Mouse (Mus musculus) lung, adult 2 months (tissue): ENCODE data around the gene Adtrp. TPM values are rescaled to one million over a fixed set of nuclear protein-coding genes. Genes with fewer than 3 reads are reported as not detected.

Source experiments
- DNase-seq: peaks from one replicate; pipeline ENCODE4 v3.0.0; 2022
- H3K4me1 ChIP-seq: fragments of 200-500 bp; 2 replicates; pipeline ENCODE4 v1.6.1; 2011; ENCODE audit warnings: low read length; ENCODE audit not compliant: control insufficient read depth, insufficient read depth
- H3K4me3 ChIP-seq: fragments of 200-500 bp; replicated peaks from 2 replicates; pipeline ENCODE3; 2011; ENCODE audit warnings: low read depth, mild to moderate bottlenecking, control low read depth, low read length; ENCODE audit errors: extremely low read depth
- CTCF ChIP-seq: fragments of 200-500 bp; IDR thresholded peaks from 2 replicates; pipeline ENCODE4 v1.5.1; 2011; ENCODE audit warnings: mild to moderate bottlenecking, low read length, control low read depth; ENCODE audit not compliant: insufficient read depth
- POLR2A ChIP-seq: fragments of 200-500 bp; IDR thresholded peaks from 2 replicates; pipeline ENCODE4 v1.6.1; 2011; ENCODE audit warnings: low read depth, mild to moderate bottlenecking, control low read depth, low read length, borderline replicate concordance; ENCODE audit errors: extremely low read depth
- WGBS: fragments of 180-500 bp; shearing (Covaris S2); methylation state at CpG from one replicate; pipeline ENCODE4 v1.1.7; 2018; 5-methylcytosine and 5-hydroxymethylcytosine counted together
- polyA plus RNA-seq: library from polyadenylated mRNA; depleted of rRNA; stranded (reverse); fragments of >200 nt; gene quantifications from 2 replicates; pipeline ENCODE4 v1.2.3, GENCODE M21; 2012; rRNA removed

Gene Adtrp
- polyA plus RNA-seq: 1.6 and 4.3 TPM in 2 replicates

- no peak within 1 kb of the TSS for H3K4me3 ChIP-seq
- TF ChIP-seq POLR2A (no peak), CTCF (no peak)
- WGBS: 63% methylated on average over 11 of the region's 11 CpGs
Observed at GRCm38 (mm10) chr13:41847516-41848126, at the start of gene Adtrp. Adtrp (minus strand) TSS chr13:41847684.

GRCm38 (mm10) chr13:41892016-41892415, 44.5 kb upstream of the Adtrp start:
- Histone ChIP-seq H3K4me1 (no peaks in the 10 kb centered on the region), H3K4me3 (no peak overlapping the region)
- TF ChIP-seq CTCF: no peak
- TF ChIP-seq POLR2A: no peak
- 93% methylated on average over 12 of the region's 12 CpGs for WGBS
- DNase-seq: no peak

More at GRCm38 (mm10) chr13:41847516-41848126, at the start of gene Adtrp:
- no peaks in the 10 kb centered on the region for H3K4me1 ChIP-seq
- peak; percentile 27 for DNase-seq

DNA sequence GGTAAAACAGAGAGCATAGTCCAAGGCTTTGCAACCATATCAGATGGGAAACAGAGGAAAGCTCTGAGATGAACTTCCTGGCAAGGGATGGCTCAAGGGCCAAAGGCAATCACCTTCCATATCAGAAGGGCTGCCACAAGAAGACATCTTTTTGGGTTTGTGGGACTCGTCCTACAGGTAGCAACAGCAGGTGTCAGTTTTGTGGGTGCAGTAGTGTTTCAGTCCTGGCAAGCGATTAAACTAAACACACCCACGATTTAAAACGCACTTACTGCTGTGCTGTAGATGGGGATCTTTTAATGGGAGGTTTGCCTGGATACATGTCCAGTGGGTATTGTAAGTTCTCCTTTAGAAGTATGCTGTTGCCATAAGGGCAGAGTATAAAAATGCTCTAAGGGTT, 43.1 kb upstream of the Adtrp start:
- Histone ChIP-seq H3K4me1 (no peaks in the 10 kb centered on the region), H3K4me3 (no peak overlapping the region)
- TF ChIP-seq POLR2A (no peak), CTCF (no peak)
- no peak for DNase-seq
- WGBS: 84% methylated on average over 4 of the region's 4 CpGs

- H3K4me3 ChIP-seq: no peak overlapping the region
- DNase-seq: no peak
- WGBS: 82% methylated on average over 2 of the region's 2 CpGs
- no peak for TF ChIP-seq POLR2A
- no peaks in the 10 kb centered on the region for H3K4me1 ChIP-seq
Observed at GRCm38 (mm10) chr13:41890111-41890600, 42.7 kb upstream of the Adtrp start.

DNA sequence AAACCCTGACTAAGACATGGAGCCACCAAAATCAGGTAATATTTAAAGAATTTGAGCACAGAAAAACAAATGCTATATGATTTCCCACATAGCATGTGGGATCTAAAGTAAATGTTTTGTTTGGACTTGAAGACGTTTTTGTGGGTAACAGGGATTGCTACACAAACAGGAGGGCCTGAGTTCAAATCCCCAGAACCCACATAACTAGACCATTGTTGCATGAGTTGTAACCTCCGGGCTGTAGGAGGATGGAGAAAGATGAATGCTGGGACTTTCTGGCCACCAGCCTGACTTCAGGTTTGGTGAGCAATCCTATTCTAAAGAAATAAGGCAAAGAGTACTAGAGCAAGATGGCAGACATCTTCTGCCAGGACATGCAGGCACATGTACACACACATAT, 41.2 kb upstream of the Adtrp start:
- no peak for DNase-seq
- WGBS: 68% methylated on average over 2 of the region's 2 CpGs
- H3K4me1 ChIP-seq: no peaks in the 10 kb centered on the region
- no peak overlapping the region for H3K4me3 ChIP-seq
- no peak for TF ChIP-seq POLR2A
- no peak for TF ChIP-seq CTCF

DNA sequence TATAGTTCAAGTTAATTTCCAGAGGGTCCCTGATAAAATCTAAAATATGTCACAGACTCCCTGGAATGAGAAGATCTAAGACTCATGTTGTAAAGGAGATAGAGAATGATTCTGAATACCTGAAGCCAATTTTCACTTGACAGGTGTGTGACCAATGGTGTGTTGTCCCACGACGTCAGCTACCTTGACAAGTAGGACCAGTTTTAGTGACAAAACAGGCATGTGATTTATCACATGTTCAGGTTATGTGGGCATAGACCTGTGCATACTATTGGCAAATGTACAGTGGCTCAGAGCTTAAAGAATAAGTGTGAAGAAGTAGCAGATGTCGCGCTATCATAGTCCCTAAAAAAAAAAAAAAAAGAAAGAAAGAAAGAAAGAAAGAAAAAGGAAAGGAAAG, 38.6 kb upstream of the Adtrp start:
- TF ChIP-seq POLR2A (no peak), CTCF (no peak)
- no peak for DNase-seq
- no peak overlapping the region for H3K4me3 ChIP-seq
- H3K4me1 ChIP-seq: no peaks in the 10 kb centered on the region
- 90% methylated on average over 4 of the region's 4 CpGs for WGBS

DNA sequence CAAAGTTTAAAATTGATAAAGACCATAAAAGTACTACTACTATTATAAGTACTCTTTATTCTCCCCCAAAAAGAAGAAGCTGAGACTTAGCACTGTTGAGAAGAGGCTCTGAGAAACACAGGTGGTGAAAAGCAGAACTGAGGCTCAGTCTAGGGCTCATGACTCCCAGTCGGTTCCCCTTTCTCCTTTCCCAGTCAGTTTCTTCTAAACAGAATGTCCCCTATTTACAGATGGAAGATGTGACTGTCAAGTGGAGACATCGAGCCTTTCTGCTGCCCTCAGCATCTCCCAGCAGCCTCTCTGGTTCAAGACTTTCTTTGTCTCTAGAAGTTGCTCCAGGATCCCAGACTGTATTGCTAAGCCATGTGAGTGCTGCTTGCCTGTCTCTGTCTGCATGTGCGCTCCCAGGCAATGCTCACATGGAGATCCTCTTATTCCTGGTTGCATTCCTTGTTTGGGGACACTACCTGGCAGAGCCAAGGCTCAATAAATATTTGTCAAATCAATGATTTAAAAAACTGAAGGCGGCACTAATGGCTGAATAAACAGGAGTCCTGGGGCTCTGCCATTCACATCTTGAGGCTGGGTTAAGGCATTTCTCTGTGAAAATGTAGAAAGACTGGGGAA, 36.3 kb upstream of the Adtrp start:
- DNase-seq: no peak

DNA sequence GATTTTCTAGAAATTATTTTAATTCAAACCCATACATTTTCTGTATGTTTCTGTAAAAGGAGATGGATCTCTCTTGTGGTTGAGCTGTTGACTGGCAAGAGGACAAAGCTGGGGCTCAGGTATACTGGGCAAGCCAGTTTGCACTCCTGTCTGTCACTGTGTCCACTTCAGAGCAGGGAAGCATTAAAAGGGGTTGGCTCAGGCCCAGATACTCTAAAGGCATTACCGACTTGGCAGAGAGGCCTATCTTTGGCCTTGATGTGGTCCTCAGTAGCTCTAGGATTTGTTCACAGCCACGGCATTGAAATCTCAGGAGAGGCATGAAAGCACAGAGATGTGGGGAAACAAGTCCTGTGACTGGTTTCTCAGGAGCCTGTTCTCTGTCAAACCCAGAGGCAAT, 33.7 kb upstream of the Adtrp start:
- TF ChIP-seq CTCF: no peak
- no peak for TF ChIP-seq POLR2A
- 39% methylated on average over 2 of the region's 2 CpGs for WGBS
- Histone ChIP-seq H3K4me1 (no peaks in the 10 kb centered on the region), H3K4me3 (no peak overlapping the region)
- DNase-seq: no peak

More for the DNA sequence above, 36.3 kb upstream of the Adtrp start:
- 58% methylated on average over 4 of the region's 4 CpGs for WGBS
- no peaks in the 10 kb centered on the region for H3K4me1 ChIP-seq
- TF ChIP-seq CTCF (no peak), POLR2A (no peak)
- H3K4me3 ChIP-seq: no peak overlapping the region

DNA sequence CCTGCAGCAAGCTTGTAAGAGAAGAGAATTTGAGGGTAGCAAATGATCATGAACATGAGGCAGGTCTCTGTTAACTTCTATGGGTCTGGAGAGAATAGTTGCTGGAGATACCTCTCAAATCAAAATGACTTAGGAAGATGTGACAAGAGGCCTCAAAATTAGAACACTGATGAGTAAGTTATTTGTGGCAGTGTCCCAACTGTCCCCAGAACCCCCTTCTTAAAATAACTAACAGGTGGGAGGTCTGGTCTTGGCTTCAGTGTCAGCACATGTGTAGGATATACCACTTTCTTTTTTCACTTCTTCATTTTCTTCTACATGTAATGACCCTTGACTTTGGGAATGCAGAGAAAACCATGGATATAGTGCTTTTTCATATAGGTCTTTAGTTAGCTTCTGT, 33.0 kb upstream of the Adtrp start:
- no peak for DNase-seq
- TF ChIP-seq CTCF: no peak
- TF ChIP-seq POLR2A: no peak
- Histone ChIP-seq H3K4me1 (no peaks in the 10 kb centered on the region), H3K4me3 (no peak overlapping the region)

DNA sequence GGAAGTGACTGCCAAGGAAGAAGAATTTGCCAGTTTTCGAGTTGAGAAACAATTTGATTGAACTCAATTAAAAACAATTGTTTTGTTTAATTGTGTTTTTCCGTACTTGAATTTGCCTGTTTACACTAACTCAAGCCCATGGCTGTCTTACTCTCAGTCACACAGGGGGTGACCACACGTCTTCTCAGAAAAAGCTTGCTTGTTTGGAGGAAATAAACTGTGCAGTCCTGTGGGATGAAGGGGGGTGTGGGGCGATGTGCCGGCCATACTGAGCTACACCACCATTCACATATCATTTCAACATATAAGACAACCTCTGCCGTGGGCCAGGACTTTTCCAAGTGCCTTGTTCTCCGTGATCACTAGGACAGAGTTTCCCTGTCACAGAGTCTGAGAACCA, 25.2 kb upstream of the Adtrp start:
- no peak for DNase-seq
- H3K4me3 ChIP-seq: no peak overlapping the region
- H3K4me1 ChIP-seq: peaks cover 6% of the 10 kb centered on the region; the same call in 1 of the 2 replicates
- TF ChIP-seq POLR2A (no peak), CTCF (no peak)
- WGBS: 58% methylated on average over 7 of the region's 7 CpGs
